In genomic region chr11:79523560-79524309, GRCm38 (mm10) we compare ENCODE assay signal across 13 mouse cellular contexts. TPM values are rescaled to one million over a fixed set of nuclear protein-coding genes. Genes with fewer than 3 reads are reported as not detected.
A peak's percentile ranks its signal among the peaks of the same experiment; 100 is the strongest.
DNase-seq lines count a peak whose midpoint lies in the region; ATAC-seq and TF ChIP-seq lines count a peak whose summit lies in the region.
"Had no signal": no experiment of that assay in that cellular context is flagged by ENCODE, and none has a peak within 500 bp of the region (broad histone marks: within the 10 kb centered on the region; RNA-seq: fewer than 3 reads in every experiment).

Gene Evi2b (minus strand): TSS chr11:79523762.

- no peaks in the 10 kb centered on the region for H3K27me3 ChIP-seq in liver, postnatal 0 days (ENCODE audit: insufficient read depth, low read length)
- H3K27me3 ChIP-seq: hindbrain, embryonic 15.5 days; limb, embryonic 12.5 days had no signal

- H3K4me2 ChIP-seq in liver, postnatal 0 days (ENCODE audit: low read depth, low read length), result peak within 1 kb of the TSS; percentile 52
- H3K4me2 ChIP-seq: hindbrain, embryonic 15.5 days; limb, embryonic 12.5 days had no signal

- no peaks in the 10 kb centered on the region for H3K36me3 ChIP-seq in liver, postnatal 0 days (replicated peaks; ENCODE audit: insufficient read depth, low read length)
- H3K36me3 ChIP-seq: hindbrain, embryonic 15.5 days had no signal

- TF ChIP-seq EP300 in liver, postnatal 0 days (IDR thresholded peaks at IDR 0.05; ENCODE audit: low read depth), result 0 out of 2 replicates have a peak, but pooled peaks have one; percentile 17

- peak within 1 kb of the TSS; percentile 12; the same call in 1 of the 2 replicates for H3K9ac ChIP-seq in liver, postnatal 0 days (replicated peaks)
- H3K9ac ChIP-seq: hindbrain, embryonic 15.5 days; limb, embryonic 12.5 days had no signal

- 51% methylated on average over 10 of the region's 10 CpGs for WGBS in lung, adult 2 months
- 24% methylated on average over 10 of the region's 10 CpGs for WGBS in liver, postnatal 0 days (ENCODE audit: insufficient replicate concordance)

- no peak for TF ChIP-seq CTCF in lung, adult 2 months (IDR thresholded peaks at IDR 0.05; ENCODE audit: insufficient read depth, low read length)
- TF ChIP-seq CTCF in bone marrow macrophage, adult 2 months (IDR thresholded peaks at IDR 0.05; ENCODE audit: low read depth, low read length), result no peak
- TF ChIP-seq CTCF in liver, postnatal 0 days (IDR thresholded peaks at IDR 0.05; ENCODE audit: low read depth), result no peak

- ATAC-seq in liver, postnatal 0 days, result no peak
- ATAC-seq: forebrain, embryonic 14.5 days had no signal

- TF ChIP-seq POLR2A in lung, adult 2 months (IDR thresholded peaks at IDR 0.05; ENCODE audit: borderline replicate concordance, extremely low read depth, low read depth, low read length), result peak; percentile 46; the same call in 1 of the 2 replicates
- TF ChIP-seq POLR2A in bone marrow macrophage, adult 2 months (IDR thresholded peaks at IDR 0.05; ENCODE audit: borderline replicate concordance, low read depth, low read length), result no peak

- H3K4me3 ChIP-seq in lung, adult 2 months (replicated peaks; ENCODE audit: extremely low read depth, low read depth, low read length), result peak within 1 kb of the TSS; percentile 56
- H3K4me3 ChIP-seq in bone marrow macrophage, adult 2 months (ENCODE audit: insufficient read depth, low read length), result peak within 1 kb of the TSS; percentile 57
- peak within 1 kb of the TSS; percentile 33 for H3K4me3 ChIP-seq in liver, postnatal 0 days (ENCODE audit: low read depth, low read length)
- H3K4me3 ChIP-seq: hindbrain, embryonic 15.5 days; limb, embryonic 12.5 days; myocyte had no signal

- DNase-seq in lung, adult 2 months, result no peak
- no peak for DNase-seq in lung, postnatal 10 days
- DNase-seq in liver, postnatal 0 days, result no peak
- peak; percentile 39 to 62 for DNase-seq in thymus, postnatal 10 days (ENCODE audit: low spot score in 2 of 2)
- DNase-seq in kidney, adult 9 months, result no peak
- DNase-seq in left cerebral cortex, adult 8-10 months (ENCODE audit: low spot score in 2 of 2), result no peak
- DNase-seq in gastrocnemius, postnatal 4 days (ENCODE audit: low spot score in 2 of 2), result no peak
- DNase-seq: cerebellum, postnatal 14 days had no signal

- H3K4me1 ChIP-seq in lung, adult 2 months (ENCODE audit: control insufficient read depth, insufficient read depth, low read length), result peaks cover 2% of the 10 kb centered on the region; the same call in 1 of the 2 replicates
- H3K4me1 ChIP-seq in bone marrow macrophage, adult 2 months (ENCODE audit: control insufficient read depth, insufficient read depth, low read length), result peaks cover 32% of the 10 kb centered on the region
- peaks cover 31% of the 10 kb centered on the region; the same call in 1 of the 2 replicates for H3K4me1 ChIP-seq in liver, postnatal 0 days (ENCODE audit: insufficient read depth)
- H3K4me1 ChIP-seq: hindbrain, embryonic 15.5 days; limb, embryonic 12.5 days had no signal

- peak within 1 kb of the TSS; percentile 91 for H3K27ac ChIP-seq in bone marrow macrophage, adult 2 months (ENCODE audit: insufficient read depth, low read depth, low read length)
- peak within 1 kb of the TSS; percentile 62 for H3K27ac ChIP-seq in liver, postnatal 0 days (ENCODE audit: low read depth)
- H3K27ac ChIP-seq: hindbrain, embryonic 15.5 days; limb, embryonic 12.5 days had no signal

- H3K9me3 ChIP-seq in liver, postnatal 0 days (ENCODE audit: low read length), result no peaks in the 10 kb centered on the region
- H3K9me3 ChIP-seq: hindbrain, embryonic 15.5 days; limb, embryonic 12.5 days had no signal

RNA-seq across cellular contexts. Expression of gene Evi2b, which starts in this region (rescaled TPM):
- polyA plus RNA-seq in lung, adult 2 months (2012; rRNA removed), result 11.8 and 24.4 TPM in 2 replicates
- 333 and 359 TPM in 2 replicates for polyA plus RNA-seq in bone marrow macrophage, adult 2 months (2012; ENCODE audit: insufficient read depth, insufficient read length, missing spikeins)
- 7.7 and 7.9 TPM in 2 replicates for polyA plus RNA-seq in liver, postnatal 0 days (2015; fragmentation: Nextera tagmentation; extraction: Ambion mirVana)
- 1 to 10 TPM in 1 of 4 experiments, under 1 TPM in 2, not detected in 1; 0.44 to 2.0 (median 0.66) TPM for total RNA-seq in left cerebral cortex, adult 8-10 months (2022)
- total RNA-seq in gastrocnemius, postnatal 4 days (2021), result 1 to 10 TPM; 1.6 to 1.7 TPM
- polyA plus RNA-seq: hindbrain, embryonic 15.5 days had no signal

Comparison
In these comparisons a context has a peak if more than half of its experiments do, and no peak if none do; other contexts are left out.
1. RNA of gene Evi2b (polyA plus RNA-seq): 333 to 359 TPM in bone marrow macrophage, adult 2 months; 11.8 to 24.4 TPM in lung, adult 2 months and 7.7 to 7.9 TPM in liver, postnatal 0 days; every median in the first group is over 10 times any median in the second.
2. DNase-seq: peak in thymus, postnatal 10 days (2 of 2); none in lung, adult 2 months (single experiment), lung, postnatal 10 days (single experiment), liver, postnatal 0 days (single experiment), kidney, adult 9 months (single experiment), left cerebral cortex, adult 8-10 months (0 of 2) and gastrocnemius, postnatal 4 days (0 of 2).
3. Peak in every context shown above with its lines, with median percentiles within 50 percentile points of each other: H3K4me3 ChIP-seq.